Mouse (Mus musculus) limb, embryonic 13.5 days (tissue): Measurements from ENCODE around the gene Nutm2. TPM values are rescaled to one million over a fixed set of nuclear protein-coding genes. Genes with fewer than 3 reads are reported as not detected.
A peak's percentile ranks its signal among the peaks of the same experiment; 100 is the strongest.
"Not testable (repeated sequence)": the region's sequence is repeated elsewhere in the genome, so short reads cannot be mapped to it uniquely, and the experiment has no call there.

Source experiments
- ATAC-seq: fragments of 200-750 bp; cut with Nextera tagmentation; 2 replicates; pipeline ENCODE4 v1.8.0; 2017; ENCODE audit warnings: low read depth, moderate number of reproducible peaks, moderate TSS enrichment; ENCODE audit not compliant: low FRiP score
- H3K27ac ChIP-seq: fragments of 300-500 bp; sonication (generic); 2 replicates; pipeline ENCODE4 v1.5.1; 2015; ENCODE audit warnings: inconsistent platforms, mild to moderate bottlenecking, moderate library complexity
- H3K27me3 ChIP-seq: fragments of 300-500 bp; sonication (generic); 2 replicates; pipeline ENCODE4 v1.6.1; 2015; ENCODE audit warnings: mild to moderate bottlenecking, inconsistent platforms
- H3K36me3 ChIP-seq: fragments of 300-500 bp; sonication (generic); 2 replicates; pipeline ENCODE4 v1.6.1; 2015; ENCODE audit warnings: inconsistent platforms, mild to moderate bottlenecking, moderate library complexity
- H3K4me1 ChIP-seq: fragments of 300-500 bp; sonication (generic); 2 replicates; pipeline ENCODE4 v1.6.1; 2015; ENCODE audit warnings: inconsistent platforms
- H3K4me2 ChIP-seq: fragments of 300-500 bp; sonication (generic); replicated peaks from 2 replicates; pipeline ENCODE4 v1.6.1; 2015; ENCODE audit warnings: inconsistent platforms, mild to moderate bottlenecking, moderate library complexity
- H3K4me3 ChIP-seq: fragments of 300-500 bp; sonication (generic); 2 replicates; pipeline ENCODE4 v1.5.1; 2015; ENCODE audit warnings: moderate library complexity, mild to moderate bottlenecking, inconsistent platforms
- H3K9ac ChIP-seq: fragments of 300-500 bp; sonication (generic); 2 replicates; pipeline ENCODE4 v1.6.1; 2015; ENCODE audit warnings: mild to moderate bottlenecking, inconsistent platforms
- H3K9me3 ChIP-seq: fragments of 300-500 bp; sonication (generic); 2 replicates; pipeline ENCODE4 v1.6.1; 2016; ENCODE audit warnings: inconsistent platforms
- whole genome bisulfite sequencing: fragments of 180-500 bp; shearing (Covaris S2); methylation state at CpG from one replicate; pipeline ENCODE4 v1.1.7; 2015; 5-methylcytosine and 5-hydroxymethylcytosine counted together
- polyA plus RNA-seq: library from polyadenylated mRNA; unstranded; fragments of >200 nt; fragmentation: Nextera tagmentation; extraction: Ambion mirVana; gene quantifications from 2 replicates; pipeline ENCODE4 v1.2.1, GENCODE M21; 2015

Nutm2 gene
- polyA plus RNA-seq = not detected in 2 replicates

- Histone ChIP-seq H3K4me1 (0 out of 2 replicates have a peak, but pooled peaks cover 6% of the 10 kb centered on the region), H3K27me3 (no peaks in the 10 kb centered on the region), H3K9ac (no peak within 1 kb of the TSS), H3K4me2 (no peak within 1 kb of the TSS), H3K27ac (no peak within 1 kb of the TSS), H3K9me3 (no peaks in the 10 kb centered on the region), H3K36me3 (no peaks in the 10 kb centered on the region), H3K4me3 (no peak within 1 kb of the TSS)
- no peak for ATAC-seq
- 80% methylated on average over 4 of the region's 4 CpGs for WGBS
These were observed at the start of gene Nutm2 for GRCm38 (mm10) chr13:50467007-50467406. Gene Nutm2, plus strand, starts transcription at chr13:50467307.

- Histone ChIP-seq H3K9me3 (no peaks in the 10 kb centered on the region), H3K36me3 (peaks cover 24% of the 10 kb centered on the region), H3K4me3 (peak within 1 kb of the TSS; percentile 83), H3K9ac (peak within 1 kb of the TSS; percentile 89), H3K27me3 (no peaks in the 10 kb centered on the region), H3K4me2 (peak within 1 kb of the TSS; percentile 75), H3K27ac (peak within 1 kb of the TSS; percentile 55; the same call in 1 of the 2 replicates), H3K4me1 (peaks cover 10% of the 10 kb centered on the region)
- WGBS = 12% methylated on average over 31 of the region's 35 CpGs
- peak; percentile 96 for ATAC-seq
These were observed 49.5 kb upstream of the Nutm2 start, which contains the start of gene Fbxw17 for GRCm38 (mm10) chr13:50417389-50418183. Gene Fbxw17, plus strand, starts transcription at chr13:50417864.

GRCm38 (mm10) chr13:50418421-50418820 is 48.7 kb upstream of the Nutm2 start:
- H3K27me3 ChIP-seq = no peaks in the 10 kb centered on the region
- WGBS = 48% methylated on average over 3 of the region's 3 CpGs
- peaks cover 10% of the 10 kb centered on the region for H3K4me1 ChIP-seq
- H3K36me3 ChIP-seq = peaks cover 33% of the 10 kb centered on the region
- 0 out of 2 replicates have a peak overlapping the region, but pooled peaks have one; percentile 15 for H3K27ac ChIP-seq
- H3K4me3 ChIP-seq = peak overlapping the region; percentile 83
- H3K4me2 ChIP-seq = peak overlapping the region; percentile 75
- peak overlapping the region; percentile 89 for H3K9ac ChIP-seq
- peak; percentile 29; the same call in 1 of the 2 replicates for ATAC-seq
- no peaks in the 10 kb centered on the region for H3K9me3 ChIP-seq

- no peak overlapping the region for H3K4me2 ChIP-seq
- H3K9ac ChIP-seq = no peak overlapping the region
- WGBS = 85% methylated on average over 8 of the region's 8 CpGs
- no peaks in the 10 kb centered on the region for H3K9me3 ChIP-seq
- no peak overlapping the region for H3K4me3 ChIP-seq
- no peaks in the 10 kb centered on the region for H3K27me3 ChIP-seq
- no peak overlapping the region for H3K27ac ChIP-seq
- peaks cover 85% of the 10 kb centered on the region for H3K36me3 ChIP-seq
- peaks cover 4% of the 10 kb centered on the region for H3K4me1 ChIP-seq
- ATAC-seq = peak; percentile 60
These were observed 43.4 kb upstream of the Nutm2 start for GRCm38 (mm10) chr13:50423625-50424209.

GRCm38 (mm10) chr13:50424517-50424916 is 42.6 kb upstream of the Nutm2 start:
- Histone ChIP-seq H3K4me2 (no peak overlapping the region), H3K4me1 (no peaks in the 10 kb centered on the region), H3K27ac (no peak overlapping the region), H3K27me3 (no peaks in the 10 kb centered on the region), H3K9me3 (no peaks in the 10 kb centered on the region), H3K4me3 (no peak overlapping the region), H3K36me3 (peaks cover 93% of the 10 kb centered on the region), H3K9ac (no peak overlapping the region)
- no peak for ATAC-seq
- 90% methylated on average over 2 of the region's 2 CpGs for WGBS

GRCm38 (mm10) chr13:50426686-50427085 is 40.4 kb upstream of the Nutm2 start:
- no peaks in the 10 kb centered on the region for H3K9me3 ChIP-seq
- no peaks in the 10 kb centered on the region for H3K27me3 ChIP-seq
- no peak overlapping the region for H3K4me2 ChIP-seq
- 84% methylated on average over 4 of the region's 4 CpGs for WGBS
- peaks cover 94% of the 10 kb centered on the region for H3K36me3 ChIP-seq
- no peak overlapping the region for H3K4me3 ChIP-seq
- H3K4me1 ChIP-seq = no peaks in the 10 kb centered on the region
- no peak overlapping the region for H3K27ac ChIP-seq
- no peak overlapping the region for H3K9ac ChIP-seq
- no peak for ATAC-seq

GRCm38 (mm10) chr13:50443812-50444211 is 23.3 kb upstream of the Nutm2 start, which contains the start of gene Gm47429:
Gene Gm47429, minus strand, starts transcription at chr13:50443912.
- Histone ChIP-seq H3K9me3 (no peaks in the 10 kb centered on the region), H3K36me3 (no peaks in the 10 kb centered on the region), H3K4me3 (no peak within 1 kb of the TSS), H3K9ac (no peak within 1 kb of the TSS), H3K27me3 (no peaks in the 10 kb centered on the region), H3K27ac (no peak within 1 kb of the TSS), H3K4me2 (no peak within 1 kb of the TSS), H3K4me1 (no peaks in the 10 kb centered on the region)
- ATAC-seq = no peak
- WGBS = 92% methylated on average over 2 of the region's 2 CpGs

GRCm38 (mm10) chr13:50445261-50445660 is 21.8 kb upstream of the Nutm2 start:
- H3K4me3 ChIP-seq = no peak overlapping the region
- no peaks in the 10 kb centered on the region for H3K9me3 ChIP-seq
- H3K4me2 ChIP-seq = no peak overlapping the region
- no peak overlapping the region for H3K9ac ChIP-seq
- H3K27ac ChIP-seq = no peak overlapping the region
- no peaks in the 10 kb centered on the region for H3K36me3 ChIP-seq
- WGBS = 81% methylated on average over 4 of the region's 4 CpGs
- ATAC-seq = no peak
- H3K27me3 ChIP-seq = no peaks in the 10 kb centered on the region
- H3K4me1 ChIP-seq = no peaks in the 10 kb centered on the region

GRCm38 (mm10) chr13:50452266-50452665 is 14.8 kb upstream of the Nutm2 start:
- not testable (repeated sequence) for H3K4me1 ChIP-seq, H3K9ac ChIP-seq, H3K9me3 ChIP-seq, H3K36me3 ChIP-seq, H3K27me3 ChIP-seq, ATAC-seq, H3K27ac ChIP-seq, H3K4me2 ChIP-seq, H3K4me3 ChIP-seq
- 69% methylated on average over 9 of the region's 9 CpGs for WGBS

GRCm38 (mm10) chr13:50453426-50453825 is 13.7 kb upstream of the Nutm2 start:
- H3K27ac ChIP-seq = no peak overlapping the region
- no peaks in the 10 kb centered on the region for H3K27me3 ChIP-seq
- H3K4me2 ChIP-seq = no peak overlapping the region
- H3K36me3 ChIP-seq = no peaks in the 10 kb centered on the region
- H3K4me3 ChIP-seq = no peak overlapping the region
- no peak for ATAC-seq
- no peaks in the 10 kb centered on the region for H3K4me1 ChIP-seq
- no peak overlapping the region for H3K9ac ChIP-seq
- no peaks in the 10 kb centered on the region for H3K9me3 ChIP-seq
- 24% methylated on average over 4 of the region's 4 CpGs for WGBS

GRCm38 (mm10) chr13:50460433-50460832 is 6.7 kb upstream of the Nutm2 start:
- ATAC-seq, H3K9ac ChIP-seq: not testable (repeated sequence)

More at GRCm38 (mm10) chr13:50460433-50460832, 6.7 kb upstream of the Nutm2 start:
- WGBS = 62% methylated on average over 2 of the region's 2 CpGs
- H3K9me3 ChIP-seq, H3K4me3 ChIP-seq, H3K27me3 ChIP-seq, H3K4me1 ChIP-seq, H3K4me2 ChIP-seq, H3K36me3 ChIP-seq, H3K27ac ChIP-seq: not testable (repeated sequence)
